Mouse (Mus musculus) embryonic fibroblast, embryonic 13.5 days (primary cell): ENCODE data around the gene Cldn10.

ENCODE experiments used
- CTCF ChIP-seq: IDR thresholded peaks from 2 replicates; pipeline ENCODE4 v1.5.1; 2011; ENCODE audit warnings: mild to moderate bottlenecking, control low read depth, low read length, moderate library complexity, borderline replicate concordance; ENCODE audit not compliant: insufficient read depth
- POLR2A ChIP-seq: IDR thresholded peaks from 2 replicates; pipeline ENCODE4 v1.6.1; 2011; ENCODE audit warnings: low read depth, mild to moderate bottlenecking, control low read depth, low read length, moderate library complexity

DNA sequence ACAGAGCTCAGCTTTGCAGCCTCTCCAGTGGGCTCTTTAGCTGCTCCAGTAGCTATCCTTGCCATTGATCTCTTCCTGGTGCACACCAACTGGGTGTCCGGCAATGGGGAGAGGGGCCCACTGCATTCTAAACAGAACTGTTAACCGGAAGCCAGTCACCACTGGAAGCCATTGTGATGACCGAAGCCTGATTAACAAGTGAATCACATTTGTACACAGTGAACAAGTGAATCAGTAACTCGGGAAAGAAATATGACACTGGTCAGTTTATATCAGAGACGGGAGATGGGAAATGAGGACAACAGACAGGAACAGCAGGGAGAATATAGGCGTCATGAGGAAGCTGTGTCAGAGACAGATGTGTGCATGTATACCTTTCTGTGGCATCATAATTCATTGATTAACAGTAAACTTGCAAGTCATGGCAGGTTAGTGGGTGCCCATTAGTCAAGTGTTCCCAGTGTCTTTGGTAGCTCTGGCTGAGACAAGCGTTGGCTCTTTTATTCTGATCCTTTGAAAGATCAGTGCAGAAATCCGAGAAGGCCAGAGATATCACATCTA is 36.4 kb upstream of the Cldn10 start:
- TF ChIP-seq CTCF (no peak), POLR2A (no peak)
